Mouse (Mus musculus): ENCODE data around the gene Ube2h.
"Not testable (repeated sequence)": the region's sequence is repeated elsewhere in the genome, so short reads cannot be mapped to it uniquely, and the experiment has no call there.

Ube2h gene

DNA sequence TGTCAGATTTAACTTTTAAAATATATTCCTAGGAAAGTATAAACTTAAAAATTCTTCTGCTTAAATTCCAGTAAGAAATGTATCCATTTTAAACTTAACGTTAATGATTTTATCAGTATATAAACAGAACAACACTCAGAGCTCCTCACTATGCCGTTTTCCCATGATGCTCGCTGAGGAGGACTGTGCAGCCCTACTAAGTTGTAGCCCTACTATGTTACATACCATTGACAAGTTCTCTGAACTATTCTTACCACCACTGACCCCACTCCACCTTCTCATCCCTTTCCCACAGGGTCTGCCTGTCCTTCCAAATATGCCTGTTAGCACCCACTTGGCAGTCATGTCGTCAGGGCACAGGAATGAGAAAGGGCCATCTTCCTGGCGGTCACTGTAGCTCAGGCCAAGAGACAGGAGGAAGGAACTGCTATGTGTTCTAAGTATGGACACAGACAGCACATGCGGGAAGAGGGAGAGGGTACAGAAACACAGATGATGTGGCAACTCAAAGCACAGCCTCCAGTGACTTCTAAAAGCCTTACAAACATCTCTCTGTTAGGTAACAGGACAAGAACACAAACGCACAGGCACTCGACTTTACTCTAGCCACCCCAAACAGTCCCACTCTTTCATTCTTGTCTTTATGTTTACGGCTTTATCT, 60.9 kb downstream of the Ube2h start:
- DNase-seq, result no peak

DNA sequence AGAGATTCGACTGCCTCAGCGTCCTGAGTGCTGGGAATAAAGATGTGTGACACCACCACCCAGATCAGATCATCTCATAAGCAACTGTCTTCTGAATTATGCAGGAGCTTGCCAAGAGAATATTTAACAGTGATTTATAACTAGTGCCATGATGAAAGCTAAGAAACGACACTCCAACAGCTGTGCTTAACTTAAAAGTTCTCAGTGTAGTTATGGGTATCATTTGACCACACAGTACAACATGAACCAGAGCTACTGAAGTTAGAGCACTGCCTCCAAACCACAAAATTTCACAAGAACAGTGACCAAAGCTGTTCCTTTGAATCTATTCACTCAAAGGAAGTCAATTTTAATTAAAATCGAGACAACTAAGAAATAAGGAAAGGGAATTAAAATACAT, 61.4 kb downstream of the Ube2h start:
- no peak for DNase-seq

- DNase-seq, result no peak
Measured at GRCm38 (mm10) chr6:30240105-30240504, 64.2 kb downstream of the Ube2h start.

DNA sequence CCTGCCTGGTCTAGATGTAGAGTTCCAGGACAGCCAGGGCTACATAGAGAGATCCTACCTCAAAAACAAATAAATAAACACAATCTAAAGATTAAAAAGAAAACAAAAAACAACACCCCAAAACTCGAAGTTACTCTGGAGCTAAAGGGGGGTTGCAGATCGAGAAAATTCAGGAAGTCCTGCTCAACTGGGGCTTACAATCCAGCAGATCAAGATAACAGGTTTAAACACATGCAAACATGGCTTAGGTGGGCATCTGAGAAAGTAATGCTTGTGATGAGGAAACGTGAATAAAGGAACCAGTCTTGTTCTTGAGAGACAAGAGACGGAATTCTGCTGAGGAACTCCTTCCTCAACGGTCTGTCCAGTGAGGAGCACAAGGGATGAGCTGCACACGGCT, 65.1 kb downstream of the Ube2h start:
- DNase-seq, result no peak

GRCm38 (mm10) chr6:30238079-30238478, 66.3 kb downstream of the Ube2h start:
- no peak for DNase-seq

- DNase-seq, result peak in 1 of 2 experiments; percentile 25
Measured at GRCm38 (mm10) chr6:30236564-30236963, 67.8 kb downstream of the Ube2h start.

- no peak for DNase-seq
Measured at GRCm38 (mm10) chr6:30231758-30232293, 72.5 kb downstream of the Ube2h start.

DNA sequence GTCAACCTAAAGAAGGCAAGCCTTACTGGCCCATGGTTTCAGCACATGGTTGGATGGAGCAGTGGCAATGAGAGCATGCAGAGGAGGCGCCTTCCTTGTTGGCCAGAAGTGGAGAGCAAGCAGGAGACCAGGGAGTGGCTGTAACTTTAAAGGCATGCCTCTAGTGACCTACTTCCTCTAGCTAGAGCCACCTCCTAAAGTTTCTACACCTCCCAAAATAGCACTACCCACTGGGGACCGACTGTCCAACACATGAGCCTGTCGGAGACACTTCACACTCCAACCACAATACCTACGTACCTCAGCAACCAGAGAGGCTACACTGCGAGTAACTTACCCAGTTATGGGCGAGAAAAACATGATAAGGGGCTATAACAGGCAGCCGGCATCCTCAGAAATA, 74.1 kb downstream of the Ube2h start:
- no peak for DNase-seq

DNA sequence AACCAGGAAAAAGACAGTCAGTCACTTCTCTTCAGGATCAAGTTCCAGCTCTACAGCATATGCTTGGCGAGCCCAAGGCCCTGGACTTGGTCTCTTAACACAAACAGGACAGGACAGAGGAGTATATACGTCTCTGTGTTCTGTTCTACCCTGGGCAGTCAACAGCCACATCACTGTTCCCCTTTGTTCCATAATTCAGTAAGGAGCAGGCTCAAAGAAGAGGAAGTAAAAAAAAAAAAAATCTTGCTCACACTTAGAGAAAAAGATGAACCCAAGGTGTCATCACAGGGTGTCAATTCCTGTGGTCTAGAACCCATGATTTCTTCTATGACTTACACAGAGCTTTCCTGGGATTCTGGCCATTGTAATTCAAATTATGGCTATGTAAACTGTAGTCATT, 75.4 kb downstream of the Ube2h start:
- no peak for DNase-seq

DNA sequence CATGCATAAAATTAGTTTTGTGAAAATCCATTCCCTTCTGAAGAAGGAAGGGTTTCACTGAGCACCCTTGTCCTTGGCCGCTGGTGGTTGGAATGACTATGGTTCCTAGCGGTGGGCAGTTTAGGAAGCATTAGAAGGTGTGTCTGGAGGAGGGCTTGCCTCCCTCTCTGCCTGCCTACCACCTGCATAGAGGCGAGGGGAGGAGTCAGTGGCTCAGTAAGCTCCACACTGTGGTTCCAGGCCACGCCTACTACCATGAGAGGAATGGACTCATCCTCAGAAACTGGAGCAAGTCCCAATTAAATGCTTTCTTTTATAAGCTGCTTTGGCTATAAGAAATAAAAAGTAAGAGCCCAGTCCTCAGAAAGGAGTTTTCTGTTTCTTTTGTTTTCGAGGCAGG, 76.0 kb downstream of the Ube2h start:
- no peak for DNase-seq

DNA sequence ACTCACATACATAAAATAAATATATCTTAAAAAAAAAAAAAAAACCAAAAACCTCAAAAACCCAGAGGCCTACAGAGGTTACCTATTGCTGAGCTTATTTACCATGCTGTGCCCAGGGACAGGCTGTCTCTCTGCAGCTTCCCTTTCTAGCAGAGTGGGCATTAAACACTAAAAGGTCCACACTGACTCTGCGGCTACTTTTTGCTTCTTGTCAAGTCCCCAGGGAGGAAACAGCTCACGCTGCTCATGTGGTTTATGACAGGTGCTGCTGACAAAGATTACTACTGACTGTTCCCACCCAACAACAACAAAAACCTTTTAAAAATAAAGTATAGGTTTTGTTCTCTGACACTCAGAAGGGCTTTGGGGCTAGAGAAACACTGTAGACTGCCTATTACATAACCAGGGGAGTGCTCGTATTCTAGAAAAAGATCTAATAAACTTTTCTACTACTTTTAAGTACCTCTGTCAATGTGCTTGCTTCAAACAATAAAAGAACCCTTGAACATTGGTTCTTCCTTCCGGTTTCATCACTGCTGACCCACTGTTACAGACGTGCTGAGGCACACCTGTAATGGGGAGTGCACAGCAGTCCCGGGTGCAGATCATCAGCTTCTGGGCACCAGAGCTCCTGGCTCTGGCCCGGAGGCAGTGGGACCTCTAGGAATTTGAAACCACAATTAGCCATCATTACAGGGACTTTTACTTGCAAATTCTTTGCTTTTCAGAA, 77.2 kb downstream of the Ube2h start:
- DNase-seq, result no peak

- no peak for DNase-seq
Measured at GRCm38 (mm10) chr6:30224693-30225092, 79.6 kb downstream of the Ube2h start.

DNA sequence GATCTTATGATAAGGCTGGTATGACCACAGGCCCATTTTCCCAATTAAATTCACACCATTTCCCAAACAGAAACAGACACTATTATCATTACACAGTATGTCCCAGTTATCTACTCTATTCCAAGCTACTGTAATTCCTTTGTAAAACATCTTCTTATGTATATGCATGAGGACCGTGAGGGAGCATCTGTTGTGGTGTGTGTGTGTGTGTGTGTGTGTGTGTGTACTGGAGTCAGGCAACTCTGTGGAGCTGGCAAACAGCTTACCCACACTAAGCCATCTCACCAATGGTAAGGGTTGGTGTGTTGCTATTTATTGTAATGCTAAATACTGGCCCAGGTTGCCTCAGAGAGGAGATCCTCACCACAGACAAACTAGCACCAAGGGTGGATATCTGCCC, 82.0 kb downstream of the Ube2h start:
- no peak for DNase-seq

GRCm38 (mm10) chr6:30217581-30217980, 86.8 kb downstream of the Ube2h start:
- DNase-seq, result no peak

DNA sequence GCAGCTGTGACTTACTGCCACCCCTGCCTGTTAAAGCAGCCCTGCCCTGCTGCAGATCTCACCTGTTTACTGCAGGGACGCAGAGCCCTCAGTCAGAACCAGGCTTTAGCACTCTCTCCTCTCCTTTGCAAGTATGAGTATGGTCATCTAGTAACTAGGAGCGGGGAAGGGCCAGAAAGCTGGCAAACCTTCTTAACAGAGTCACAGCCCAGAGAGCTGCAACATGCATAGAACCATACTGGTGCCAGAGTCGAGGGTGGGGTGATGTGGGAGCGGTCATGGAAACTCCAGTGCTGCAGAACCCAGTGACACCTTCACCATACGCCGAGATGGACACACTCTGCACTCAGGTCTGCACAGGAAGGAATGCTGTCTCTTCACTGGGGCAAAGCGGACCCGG, 91.9 kb downstream of the Ube2h start:
- no peak for DNase-seq

DNA sequence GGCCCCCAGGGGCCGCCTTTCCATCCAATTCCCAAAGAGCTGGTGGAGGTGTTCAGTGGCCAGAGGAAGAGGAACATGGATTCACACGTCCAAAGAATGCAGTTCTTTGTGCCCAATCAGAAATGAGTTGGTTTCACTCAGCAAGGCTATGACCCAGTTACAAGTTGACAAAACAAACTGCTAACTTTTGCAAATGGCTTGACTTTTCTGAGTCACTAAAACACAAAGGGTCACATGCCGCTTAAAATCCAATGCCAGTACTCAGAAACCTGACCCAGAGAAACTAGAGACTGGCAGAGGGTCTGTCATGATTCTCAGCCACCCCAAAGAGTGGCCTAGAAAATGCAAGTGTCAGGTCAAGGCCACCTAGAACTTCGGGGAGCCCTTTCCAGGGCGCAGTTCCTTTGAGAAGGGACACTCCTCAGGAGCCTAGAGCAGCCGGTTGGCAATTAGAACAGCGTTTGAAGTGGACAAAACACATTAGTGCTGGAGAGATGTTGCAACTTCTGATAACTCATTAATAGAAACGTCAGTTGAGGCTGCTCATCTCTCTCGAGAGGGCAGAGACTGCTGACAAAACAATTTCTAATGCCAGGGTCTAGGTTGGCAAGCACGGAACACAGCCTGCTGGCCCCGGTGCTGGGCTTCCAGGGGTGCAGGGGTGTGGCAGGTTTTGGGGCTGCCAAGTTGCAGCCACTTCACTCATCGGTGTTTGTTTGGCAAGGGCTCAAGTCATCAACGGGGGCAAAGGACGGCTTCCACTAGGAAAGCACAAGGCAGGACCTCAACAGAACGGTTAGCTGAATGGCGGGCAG, 92.5 kb downstream of the Ube2h start:
- DNase-seq, result peak; percentile 27 to 30

GRCm38 (mm10) chr6:30210788-30211187, 93.6 kb downstream of the Ube2h start:
- peak; percentile 84 to 90 for DNase-seq

DNA sequence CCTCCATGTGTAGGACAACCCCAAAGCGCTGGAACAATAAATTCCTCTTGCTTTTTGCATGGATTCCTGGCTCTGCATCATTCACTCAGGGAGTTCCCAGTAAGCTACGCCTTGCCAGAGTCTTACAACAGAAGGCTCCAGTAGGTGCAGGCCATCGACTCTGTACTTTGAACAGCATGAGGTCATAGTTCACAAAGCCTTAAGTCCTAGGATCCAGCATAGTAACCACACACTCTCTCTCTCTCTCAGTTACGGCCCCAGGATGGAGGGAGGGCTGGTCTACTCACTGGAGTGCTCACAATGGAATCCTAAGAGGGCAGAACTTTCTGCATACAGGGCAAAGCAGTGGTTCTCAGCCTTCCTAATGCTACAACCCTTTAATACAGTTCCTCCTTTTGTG, 95.5 kb downstream of the Ube2h start:
- no peak for DNase-seq

DNA sequence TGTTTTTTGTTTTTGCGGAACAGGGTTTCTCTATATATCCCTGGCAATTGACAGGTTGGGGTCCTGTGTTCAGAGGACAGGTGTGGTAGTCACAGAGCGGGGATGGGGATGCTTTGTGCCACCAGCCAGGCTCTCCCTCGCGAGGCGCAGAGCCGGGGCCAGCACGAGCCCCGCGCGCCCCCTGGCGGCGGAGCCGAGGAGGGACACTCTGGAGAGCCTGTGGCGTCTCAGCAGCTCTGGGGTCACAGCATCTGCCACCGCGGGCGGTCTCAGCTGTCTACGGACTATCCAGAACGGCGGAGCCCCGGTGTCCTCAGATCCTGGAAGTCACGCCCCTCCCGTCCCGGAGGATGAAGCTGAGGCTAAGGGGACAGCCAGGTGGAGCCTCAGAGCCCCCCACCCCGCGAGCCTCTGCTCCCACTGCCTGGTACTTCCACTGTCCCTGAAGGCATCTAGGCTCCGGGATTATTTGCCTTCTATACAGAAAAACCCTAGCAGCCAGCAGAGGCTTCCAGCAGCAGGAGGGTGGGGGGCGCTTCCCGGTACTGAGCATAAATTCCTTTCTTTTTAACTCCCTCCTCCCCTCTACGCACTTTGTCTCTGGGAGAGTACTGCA, 98.6 kb downstream of the Ube2h start:
- peak; percentile 81 to 83 for DNase-seq

DNA sequence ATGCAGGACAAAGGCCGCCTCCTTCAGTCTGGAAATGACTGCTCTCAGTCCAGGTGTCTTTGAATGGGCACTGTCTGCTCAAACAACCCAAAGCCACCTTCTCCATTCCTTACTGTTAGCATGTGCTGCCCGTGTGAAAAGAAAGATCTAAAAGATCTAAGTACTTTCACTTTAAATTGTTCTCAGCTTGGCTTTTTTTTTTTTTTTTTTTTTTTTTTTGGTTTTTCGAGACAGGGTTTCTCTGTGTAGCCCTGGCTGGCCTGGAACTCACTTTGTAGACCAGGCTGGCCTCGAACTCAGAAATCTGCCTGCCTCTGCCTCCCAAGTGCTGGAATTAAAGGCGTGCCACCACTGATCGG, 99.2 kb downstream of the Ube2h start:
- not testable (repeated sequence) for DNase-seq

- peak; percentile 28 to 37 for DNase-seq
Measured at GRCm38 (mm10) chr6:30204383-30205179, 99.8 kb downstream of the Ube2h start.

DNA sequence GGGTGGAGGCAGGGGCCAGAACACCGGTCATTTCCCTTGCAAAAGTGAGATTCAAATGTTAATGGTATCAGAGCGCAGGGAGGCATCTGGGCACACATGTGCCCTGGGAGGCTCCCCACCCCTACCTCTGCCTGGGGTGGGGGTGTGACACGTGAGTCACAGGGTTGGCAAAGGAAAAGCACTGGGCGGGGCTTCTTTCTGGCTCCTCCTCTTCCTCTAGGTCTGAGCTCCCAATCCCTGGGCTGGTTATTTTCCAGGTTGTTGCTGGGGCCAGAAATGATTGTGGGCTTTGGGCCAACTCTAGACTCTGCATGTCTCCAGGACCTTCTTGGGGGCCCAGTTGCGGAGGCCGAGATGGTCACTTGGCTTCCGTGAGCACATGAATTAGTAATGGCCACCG, 108.2 kb downstream of the Ube2h start:
- DNase-seq, result peak in 1 of 2 experiments; percentile 47
